Mouse (Mus musculus) kidney, postnatal 25 days (tissue): ENCODE results near the gene Polg2.
"Not testable (repeated sequence)": the region's sequence is repeated elsewhere in the genome, so short reads cannot be mapped to it uniquely, and the experiment has no call there.

Experiments used
- DNase-seq, 2 experiments: peaks; one replicate each; pipeline ENCODE4 v3.0.0; 2021; ENCODE audit warnings: mixed read lengths in 2 of 2

Gene Polg2

GRCm38 (mm10) chr11:106788775-106789459 is 9.6 kb upstream of the Polg2 start, which contains the start of the genes Ddx5 and Cep95:
Gene Ddx5, minus strand, starts transcription at chr11:106789185.
Gene Cep95, plus strand, starts transcription at chr11:106789252.
- peak; percentile 99 to 100 for DNase-seq

DNA sequence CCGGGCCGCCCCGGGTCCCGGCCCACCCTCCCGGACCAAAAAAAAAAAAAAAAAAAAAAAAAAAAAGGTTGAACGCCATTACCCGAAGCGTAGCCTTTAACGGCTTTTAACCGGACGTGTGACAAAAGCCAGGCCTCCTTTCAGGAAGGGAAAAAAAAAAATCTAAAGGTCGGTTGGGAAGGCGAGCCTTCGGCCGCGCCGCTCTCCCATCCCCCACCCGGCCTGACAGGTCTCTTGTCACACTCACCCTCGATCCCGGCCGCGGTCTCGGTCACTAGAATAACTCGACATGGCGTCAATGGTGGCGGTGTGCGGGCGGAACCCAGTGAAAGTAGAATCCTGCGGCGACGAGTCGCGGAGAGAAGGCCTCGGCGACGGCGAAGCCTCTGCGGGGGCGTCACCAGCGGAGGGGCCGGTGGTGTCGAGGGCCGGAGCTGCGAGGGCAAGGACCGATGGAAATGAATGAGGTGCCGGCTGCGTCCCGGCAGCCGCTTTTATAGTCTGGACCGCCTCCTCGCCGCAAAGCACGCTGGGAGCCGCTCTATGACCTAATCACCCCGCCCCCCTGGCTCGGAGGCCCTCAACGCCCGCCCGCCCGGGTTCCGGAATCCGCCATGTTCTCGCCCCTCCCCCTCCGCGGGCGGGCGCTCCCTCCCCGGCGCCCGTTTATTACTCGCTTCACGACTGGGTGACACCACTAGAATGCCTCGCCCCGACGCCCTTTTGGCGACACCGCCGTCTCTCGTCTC is 8.9 kb upstream of the Polg2 start:
- DNase-seq, result peak; percentile 99 to 100

DNA sequence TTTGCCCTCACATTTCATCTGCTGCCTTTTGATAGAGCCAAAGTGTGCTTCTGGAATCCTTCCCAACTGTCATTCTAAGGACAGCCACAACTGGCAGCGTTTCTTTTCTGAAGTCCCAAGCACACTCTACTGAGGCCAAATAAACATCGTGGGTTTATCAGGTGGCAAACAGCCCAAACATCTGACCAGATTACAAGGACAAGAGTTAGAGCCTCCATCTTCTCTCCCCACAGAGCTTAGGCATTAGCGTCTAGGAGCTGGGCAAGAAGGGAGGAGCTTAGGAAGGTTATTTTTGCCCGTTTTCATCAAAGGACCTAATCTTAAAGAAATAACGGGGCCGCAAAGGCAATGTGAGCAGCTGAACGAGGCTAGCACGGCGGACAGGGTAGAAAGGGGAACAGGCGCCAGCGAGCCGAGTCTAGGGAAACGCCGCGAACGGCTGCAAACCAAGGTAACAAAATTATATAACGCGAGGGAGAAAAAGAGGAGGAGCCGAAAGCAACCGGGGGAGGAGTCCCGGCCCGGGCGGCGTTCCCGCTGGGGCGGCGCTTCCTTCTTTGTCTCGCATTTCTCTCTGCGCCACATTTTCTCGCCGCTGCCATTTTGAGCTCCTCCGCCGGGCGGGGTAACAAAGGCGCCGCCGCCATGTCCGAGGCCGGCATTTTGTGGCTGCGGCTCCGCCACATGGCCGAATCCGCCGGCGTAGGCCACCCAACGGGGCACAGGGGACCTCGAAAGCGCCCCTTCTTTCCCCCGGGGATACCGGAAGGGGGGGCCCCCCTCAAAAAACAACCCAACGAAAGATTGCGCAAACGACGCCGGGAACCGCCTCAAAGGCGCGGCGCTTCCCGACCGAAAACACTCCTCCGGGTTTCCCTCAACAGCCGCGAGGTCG is 8.0 kb upstream of the Polg2 start:
- peak; percentile 94 to 96 for DNase-seq

- DNase-seq, result no peak
Observed at GRCm38 (mm10) chr11:106785043-106785442, 5.7 kb upstream of the Polg2 start.

- no peak for DNase-seq
Observed at GRCm38 (mm10) chr11:106784476-106784875, 5.1 kb upstream of the Polg2 start.

- DNase-seq, result no peak
Observed at GRCm38 (mm10) chr11:106782841-106783764, 3.8 kb upstream of the Polg2 start.

- not testable (repeated sequence) for DNase-seq
Observed at GRCm38 (mm10) chr11:106782271-106782670, 2.9 kb upstream of the Polg2 start.

DNA sequence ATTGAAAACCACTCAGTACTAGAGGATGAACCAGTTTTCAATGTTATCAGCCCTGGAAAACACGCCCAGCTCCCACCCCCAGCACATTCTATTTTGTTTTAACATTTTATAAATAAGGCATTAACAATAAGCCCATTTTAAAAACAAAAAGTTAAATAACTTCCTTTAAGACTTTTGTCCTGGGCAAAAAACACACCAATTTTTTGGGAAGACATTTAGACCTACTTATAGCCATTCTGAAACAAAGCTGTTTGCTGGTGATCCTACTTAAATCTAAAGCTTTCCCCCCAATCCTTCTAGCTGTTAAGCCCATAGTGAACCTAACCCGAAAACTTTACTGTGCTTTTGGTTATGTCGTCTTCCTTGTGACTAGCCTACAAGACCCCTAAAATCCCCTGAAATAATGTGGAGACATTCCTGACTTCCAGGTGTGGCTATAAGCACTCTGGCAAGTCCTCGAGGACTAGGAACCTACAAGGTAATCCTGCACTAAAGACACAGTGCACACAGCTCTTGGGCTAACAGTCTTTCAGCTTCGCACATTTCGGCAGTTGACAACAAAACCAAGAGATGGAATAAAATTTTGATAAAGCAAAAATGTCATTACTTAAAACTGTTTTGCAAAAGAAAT is 1.4 kb upstream of the Polg2 start:
- no peak for DNase-seq

GRCm38 (mm10) chr11:106780089-106780425 is 720 bp upstream of the Polg2 start:
- DNase-seq, result no peak

DNA sequence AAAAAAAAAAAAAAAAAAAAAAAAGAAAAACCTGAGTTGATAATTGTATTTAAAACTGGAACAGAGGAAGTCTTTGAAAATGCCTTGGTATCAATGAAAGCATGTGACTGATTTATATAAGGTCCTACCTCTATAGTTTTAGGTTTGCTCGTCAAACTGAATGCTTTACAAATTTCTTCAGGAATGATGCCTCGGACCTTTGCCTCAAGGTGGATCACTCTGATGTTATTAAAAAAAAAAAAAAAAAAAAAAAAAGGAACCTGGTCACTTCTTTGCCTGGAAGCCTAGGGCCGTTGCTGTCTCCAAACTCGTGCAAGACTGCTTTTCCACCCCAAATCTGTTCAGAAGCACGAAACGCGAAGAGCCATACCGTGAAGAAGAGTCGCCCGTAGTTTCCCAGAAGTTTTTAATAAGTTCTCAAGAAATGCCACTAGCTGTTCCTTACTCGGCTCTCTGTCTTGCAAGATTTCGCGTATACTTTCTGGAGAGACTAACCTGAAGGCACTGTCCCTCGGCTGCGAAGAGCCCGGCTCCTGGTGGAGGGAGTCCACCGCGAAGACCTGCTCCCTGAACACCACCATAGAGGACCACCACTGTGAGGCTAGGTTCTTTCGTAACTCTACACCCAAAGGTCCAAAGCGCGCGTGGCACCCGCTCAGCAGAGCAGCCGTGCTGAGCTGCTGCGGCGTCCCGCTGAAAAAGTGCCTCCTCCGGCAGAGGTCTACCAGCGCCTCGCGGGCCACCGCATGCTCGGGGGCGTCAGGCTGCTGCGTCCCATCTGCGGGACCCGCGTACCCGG is 549 bp downstream of the Polg2 start:
- DNase-seq, result no peak

- DNase-seq, result no peak
Observed at GRCm38 (mm10) chr11:106778132-106778531, 1.2 kb downstream of the Polg2 start.

DNA sequence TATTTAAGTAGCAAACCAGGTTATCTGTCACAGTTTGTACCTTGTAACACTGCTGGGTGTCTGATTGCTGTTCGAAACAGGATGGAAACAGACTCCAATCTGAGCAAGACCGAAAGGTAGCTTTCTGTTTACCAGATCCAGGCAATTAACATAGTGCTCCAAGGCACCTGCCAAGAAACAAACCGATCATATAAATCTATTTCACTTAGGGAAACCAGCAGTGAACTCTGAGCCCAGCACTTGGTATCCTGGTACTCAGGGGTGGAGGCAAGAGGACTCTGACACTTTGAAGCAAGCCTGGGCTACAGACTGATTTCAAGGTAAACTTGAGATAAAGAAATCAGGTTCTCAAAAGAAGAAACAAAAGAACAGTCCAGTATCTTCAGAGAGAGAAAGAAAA is 1.9 kb downstream of the Polg2 start:
- DNase-seq, result peak; percentile 34 to 60

DNA sequence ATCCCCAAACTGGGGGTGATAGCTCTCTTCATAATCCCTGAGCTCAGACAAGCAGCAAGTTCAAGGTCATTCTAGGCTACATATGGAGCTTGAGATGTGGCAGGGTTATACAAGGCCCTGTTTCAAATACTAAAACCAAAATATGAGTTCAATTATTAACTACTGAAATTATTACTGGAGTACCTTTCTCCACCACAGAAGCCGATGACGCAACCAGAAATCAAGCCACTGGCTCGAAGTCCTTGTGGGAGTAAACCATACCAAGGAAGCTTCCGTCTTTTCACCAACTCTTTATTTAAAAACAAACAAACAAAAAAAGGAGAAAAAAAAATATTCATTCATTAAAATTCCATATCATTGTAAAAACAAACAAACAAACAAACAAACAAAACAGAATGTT is 2.4 kb downstream of the Polg2 start:
- peak; percentile 50 to 78 for DNase-seq

- DNase-seq, result no peak
Observed at GRCm38 (mm10) chr11:106773061-106773460, 6.3 kb downstream of the Polg2 start.

DNA sequence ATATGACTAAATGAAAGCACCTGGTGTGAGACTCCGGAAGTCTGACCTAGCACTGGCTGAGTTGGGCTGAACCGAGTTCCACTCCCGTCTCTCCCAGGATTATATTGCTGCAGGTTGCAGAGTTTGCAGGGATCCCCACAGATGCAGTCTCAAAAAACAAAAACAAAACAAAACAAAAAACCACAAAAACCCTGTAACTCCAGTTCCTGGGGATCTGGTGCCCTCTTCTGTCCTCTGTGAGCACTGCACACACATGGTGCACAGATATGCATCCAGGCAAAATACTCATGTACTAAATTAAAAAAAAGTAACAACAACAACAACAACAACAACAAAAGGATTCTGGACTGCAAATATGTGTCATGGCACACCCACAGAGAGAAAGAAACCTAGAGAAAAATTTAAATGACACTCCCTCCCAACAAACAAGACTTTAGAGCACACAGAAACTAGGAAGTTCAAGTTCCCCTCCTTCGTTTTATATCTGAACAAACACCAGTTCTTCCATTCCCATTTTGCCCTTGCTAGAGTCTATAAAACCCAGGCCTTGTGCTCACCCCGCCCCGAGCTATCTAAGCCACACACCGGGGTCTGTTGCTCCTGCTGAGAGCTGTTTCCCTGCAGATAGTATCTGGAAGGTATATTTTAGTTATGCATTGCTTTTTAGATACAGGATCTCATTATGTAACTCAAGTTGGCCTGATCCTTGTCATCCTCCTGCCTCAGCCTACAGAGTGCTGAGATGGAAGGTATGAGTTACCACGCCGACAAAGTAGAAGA is 9.0 kb downstream of the Polg2 start:
- no peak for DNase-seq

GRCm38 (mm10) chr11:106767516-106767915 is 11.8 kb downstream of the Polg2 start:
- DNase-seq, result no peak

DNA sequence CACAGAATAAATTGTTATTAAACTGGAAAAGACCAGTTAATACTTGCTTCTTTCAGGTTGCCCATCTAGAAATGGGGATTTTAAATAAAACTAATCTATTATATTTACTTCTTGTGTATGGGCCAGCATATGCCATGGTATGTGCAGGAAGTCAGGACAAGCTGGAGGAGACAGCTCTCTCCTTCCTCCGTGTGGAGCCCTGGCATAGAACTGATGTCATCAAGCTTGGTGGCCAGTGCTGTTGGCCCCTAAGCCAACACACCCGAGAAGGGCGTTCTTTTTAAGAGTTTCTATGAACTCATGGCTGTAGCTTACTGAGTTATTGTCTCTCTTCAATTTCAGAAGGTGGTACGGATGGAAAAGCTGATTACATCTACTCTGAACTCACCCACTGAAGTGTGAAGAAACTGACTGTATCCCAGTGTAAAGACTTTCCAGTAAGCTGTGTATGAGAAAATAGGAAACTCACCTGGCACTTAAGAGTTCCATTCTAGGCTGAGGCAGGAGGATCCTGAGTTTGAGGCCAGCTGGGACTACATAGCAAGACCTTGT is 12.7 kb downstream of the Polg2 start:
- no peak for DNase-seq

DNA sequence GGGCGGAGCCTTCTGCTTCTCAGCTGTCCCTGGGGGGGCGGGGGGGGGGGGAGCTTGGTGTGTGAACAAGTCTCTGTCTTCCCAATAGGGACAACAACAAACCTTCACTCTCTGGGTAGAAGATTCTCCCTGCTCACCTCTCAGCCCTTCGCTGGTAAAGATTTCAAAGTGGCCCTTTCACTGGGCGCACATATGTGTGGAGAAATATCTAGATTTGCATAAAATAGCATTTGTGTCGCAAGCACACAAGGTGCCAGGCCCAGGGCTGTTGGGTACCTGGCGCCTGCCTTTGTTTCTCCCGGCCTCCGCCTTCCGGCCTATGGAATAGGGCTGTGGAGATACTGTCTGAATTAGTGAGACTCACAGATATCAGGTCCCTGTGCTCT is 16.5 kb downstream of the Polg2 start:
- no peak for DNase-seq

DNA sequence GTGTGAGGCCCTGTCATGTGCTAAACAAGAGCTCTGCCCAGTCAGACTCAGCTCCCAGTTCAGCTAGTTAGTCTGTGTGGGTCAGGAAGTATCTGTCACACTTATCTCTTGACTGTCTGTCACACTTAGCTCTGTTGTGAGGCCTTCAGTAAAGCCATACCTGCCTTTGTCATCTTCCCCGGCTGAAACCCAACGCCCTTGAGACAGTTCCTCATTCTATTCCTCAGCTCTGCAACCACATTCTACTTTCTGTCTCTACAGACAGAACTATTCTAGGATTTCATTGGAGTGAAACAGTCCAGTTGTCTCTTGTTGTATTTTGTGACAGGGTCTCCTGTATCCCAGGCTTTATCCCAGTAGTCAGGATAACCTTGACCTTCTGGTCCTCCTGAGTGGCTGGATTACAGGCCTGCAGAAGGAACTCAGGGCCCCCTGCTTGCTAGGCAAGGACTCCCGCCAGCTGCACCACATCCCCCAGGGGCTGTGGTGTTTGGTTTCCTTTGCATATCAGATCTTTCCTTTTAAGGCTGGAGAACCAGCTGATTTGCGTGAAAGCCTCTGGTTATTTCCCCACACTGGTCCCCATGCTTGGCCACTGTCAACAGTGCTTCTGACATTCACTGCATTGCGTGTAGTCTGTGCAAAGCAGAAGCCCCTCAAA is 17.1 kb downstream of the Polg2 start:
- DNase-seq, result no peak
